8 mouse cellular contexts compared by ENCODE assay signal in genomic region chrX:73484076-73484475, GRCm38 (mm10). TPM values are rescaled to one million over a fixed set of nuclear protein-coding genes. Genes with fewer than 3 reads are reported as not detected.
DNase-seq lines count a peak whose midpoint lies in the region; ATAC-seq and TF ChIP-seq lines count a peak whose summit lies in the region.
"Had no signal": no experiment of that assay in that cellular context is flagged by ENCODE, and none has a peak within 500 bp of the region (broad histone marks: within the 10 kb centered on the region; RNA-seq: fewer than 3 reads in every experiment).

No protein-coding gene starts in this region.

- H3K4me2 ChIP-seq in lung, embryonic 14.5 days = peak overlapping the region; percentile 61
- H3K4me2 ChIP-seq in limb, embryonic 13.5 days (replicated peaks) = peak overlapping the region; percentile 66
- H3K4me2 ChIP-seq in stomach, postnatal 0 days (replicated peaks; ENCODE audit: low read depth) = peak overlapping the region; percentile 46
- no peak overlapping the region for H3K4me2 ChIP-seq in midbrain, embryonic 11.5 days

- H3K36me3 ChIP-seq in lung, embryonic 14.5 days (ENCODE audit: insufficient read depth) = no peaks in the 10 kb centered on the region
- no peaks in the 10 kb centered on the region for H3K36me3 ChIP-seq in limb, embryonic 13.5 days
- no peaks in the 10 kb centered on the region for H3K36me3 ChIP-seq in stomach, postnatal 0 days (ENCODE audit: control insufficient read depth, insufficient read depth, low read length)
- H3K36me3 ChIP-seq in midbrain, embryonic 11.5 days (ENCODE audit: control insufficient read depth, insufficient read depth, low read length) = no peaks in the 10 kb centered on the region

- H3K27ac ChIP-seq in lung, embryonic 14.5 days (ENCODE audit: low read depth) = peak overlapping the region; percentile 72
- peak overlapping the region; percentile 67; the same call in 1 of the 2 replicates for H3K27ac ChIP-seq in limb, embryonic 13.5 days
- peak overlapping the region; percentile 63; the same call in 1 of the 2 replicates for H3K27ac ChIP-seq in stomach, postnatal 0 days (replicated peaks)
- H3K27ac ChIP-seq in midbrain, embryonic 11.5 days (ENCODE audit: low read depth, low read length) = no peak overlapping the region

- H3K27me3 ChIP-seq in lung, embryonic 14.5 days (ENCODE audit: insufficient read depth, low read length) = no peaks in the 10 kb centered on the region
- H3K27me3 ChIP-seq in limb, embryonic 13.5 days = peaks cover 9% of the 10 kb centered on the region; the same call in 1 of the 2 replicates
- no peaks in the 10 kb centered on the region for H3K27me3 ChIP-seq in stomach, postnatal 0 days (ENCODE audit: control insufficient read depth, insufficient read depth, low read length)
- H3K27me3 ChIP-seq in midbrain, embryonic 11.5 days (ENCODE audit: control insufficient read depth, insufficient read depth, low read length) = no peaks in the 10 kb centered on the region

- peak overlapping the region; percentile 59 for H3K9ac ChIP-seq in lung, embryonic 14.5 days
- H3K9ac ChIP-seq in limb, embryonic 13.5 days = peak overlapping the region; percentile 68
- H3K9ac ChIP-seq in stomach, postnatal 0 days (ENCODE audit: low read length) = peak overlapping the region; percentile 51
- H3K9ac ChIP-seq in midbrain, embryonic 11.5 days (ENCODE audit: low read length) = no peak overlapping the region

- peak; percentile 35; the same call in 1 of the 2 replicates for ATAC-seq in lung, embryonic 14.5 days (ENCODE audit: insufficient read depth)
- ATAC-seq in limb, embryonic 13.5 days (ENCODE audit: low FRiP score, low read depth) = no peak
- no peak for ATAC-seq in stomach, postnatal 0 days (ENCODE audit: low FRiP score, low TSS enrichment)
- ATAC-seq in midbrain, embryonic 11.5 days (ENCODE audit: low FRiP score) = no peak

- H3K9me3 ChIP-seq in lung, embryonic 14.5 days (ENCODE audit: low read depth, low read length) = no peaks in the 10 kb centered on the region
- no peaks in the 10 kb centered on the region for H3K9me3 ChIP-seq in limb, embryonic 13.5 days
- no peaks in the 10 kb centered on the region for H3K9me3 ChIP-seq in stomach, postnatal 0 days (ENCODE audit: control insufficient read depth, low read length)
- H3K9me3 ChIP-seq in midbrain, embryonic 11.5 days (ENCODE audit: control insufficient read depth, low read length) = no peaks in the 10 kb centered on the region

- WGBS in lung, embryonic 14.5 days = 29% methylated on average over 1 of the region's 1 CpGs
- 25% methylated on average over 1 of the region's 1 CpGs for WGBS in limb, embryonic 13.5 days
- 80% methylated on average over 1 of the region's 1 CpGs for WGBS in stomach, postnatal 0 days
- WGBS in midbrain, embryonic 11.5 days = 64% methylated on average over 1 of the region's 1 CpGs

- no peak for TF ChIP-seq CTCF in lung, embryonic 14.5 days (IDR thresholded peaks at IDR 0.05; ENCODE audit: low read depth)
- no peak for TF ChIP-seq CTCF in stomach, postnatal 0 days (IDR thresholded peaks at IDR 0.05; ENCODE audit: low read depth)

- no peaks in the 10 kb centered on the region; the same call in 1 of the 2 replicates for H3K4me1 ChIP-seq in lung, embryonic 14.5 days (ENCODE audit: insufficient read depth)
- H3K4me1 ChIP-seq in limb, embryonic 13.5 days = peaks cover 31% of the 10 kb centered on the region
- H3K4me1 ChIP-seq in stomach, postnatal 0 days (replicated peaks; ENCODE audit: control insufficient read depth, insufficient read depth) = no peaks in the 10 kb centered on the region
- H3K4me1 ChIP-seq in midbrain, embryonic 11.5 days (ENCODE audit: control insufficient read depth, insufficient read depth, low read length) = no peaks in the 10 kb centered on the region

- peak; percentile 41 for DNase-seq in lung, embryonic 14.5 days
- no peak for DNase-seq in lung, postnatal 36 days
- DNase-seq in heart, postnatal 4 days = peak; percentile 40
- DNase-seq in stomach, postnatal 0 days (ENCODE audit: low spot score) = no peak
- no peak for DNase-seq in midbrain, embryonic 11.5 days (ENCODE audit: low spot score, missing footprints)
- no peak for DNase-seq in T-cell, adult 2 months (ENCODE audit: low spot score)

- no peak for TF ChIP-seq EP300 in stomach, postnatal 0 days (optimal IDR thresholded peaks at IDR 0.05)

- H3K4me3 ChIP-seq in lung, embryonic 14.5 days (ENCODE audit: low read depth, low read length) = peak overlapping the region; percentile 44
- peak overlapping the region; percentile 45 for H3K4me3 ChIP-seq in limb, embryonic 13.5 days
- H3K4me3 ChIP-seq in stomach, postnatal 0 days (ENCODE audit: low read depth, low read length) = peak overlapping the region; percentile 36
- H3K4me3 ChIP-seq in midbrain, embryonic 11.5 days (ENCODE audit: low read depth, low read length) = no peak overlapping the region

RNA-seq across cellular contexts. Expression of gene Bgn, which starts 0.7 kb away (rescaled TPM):
- polyA plus RNA-seq in lung, embryonic 14.5 days (2014; fragmentation: Nextera tagmentation; extraction: Ambion mirVana) = 192 and 196 TPM in 2 replicates
- 100 to 1,000 TPM; 286 to 313 TPM for total RNA-seq in heart, postnatal 4 days (2021)
- polyA plus RNA-seq in limb, embryonic 13.5 days (2015; fragmentation: Nextera tagmentation; extraction: Ambion mirVana) = 67.7 and 68.8 TPM in 2 replicates
- 88.0 and 89.2 TPM in 2 replicates for polyA plus RNA-seq in stomach, postnatal 0 days (2015; fragmentation: Nextera tagmentation; extraction: Ambion mirVana)
- 42.1 and 43.4 TPM in 2 replicates for polyA plus RNA-seq in midbrain, embryonic 11.5 days (2014; fragmentation: Nextera tagmentation; extraction: Ambion mirVana)

RNA-seq across cellular contexts. Expression of gene Atp2b3, which starts 18.8 kb away (rescaled TPM):
- polyA plus RNA-seq in lung, embryonic 14.5 days (2014; fragmentation: Nextera tagmentation; extraction: Ambion mirVana) = 0.05 TPM in 1 of 2 replicates, not detected in the other
- under 1 TPM; 0.12 to 0.32 TPM for total RNA-seq in heart, postnatal 4 days (2021)
- polyA plus RNA-seq in limb, embryonic 13.5 days (2015; fragmentation: Nextera tagmentation; extraction: Ambion mirVana) = 0.24 and 0.31 TPM in 2 replicates
- polyA plus RNA-seq in stomach, postnatal 0 days (2015; fragmentation: Nextera tagmentation; extraction: Ambion mirVana) = 0.07 and 0.12 TPM in 2 replicates
- polyA plus RNA-seq in midbrain, embryonic 11.5 days (2014; fragmentation: Nextera tagmentation; extraction: Ambion mirVana) = 0.25 and 0.30 TPM in 2 replicates
- total RNA-seq: common myeloid progenitor, adult 5-6 weeks had no signal

RNA-seq across cellular contexts. Expression of gene Haus7, which starts 25.2 kb away (rescaled TPM):
- 68.8 and 76.3 TPM in 2 replicates for polyA plus RNA-seq in lung, embryonic 14.5 days (2014; fragmentation: Nextera tagmentation; extraction: Ambion mirVana)
- 10 to 100 TPM; 27.4 to 27.7 TPM for total RNA-seq in heart, postnatal 4 days (2021)
- 77.0 and 85.2 TPM in 2 replicates for polyA plus RNA-seq in limb, embryonic 13.5 days (2015; fragmentation: Nextera tagmentation; extraction: Ambion mirVana)
- polyA plus RNA-seq in stomach, postnatal 0 days (2015; fragmentation: Nextera tagmentation; extraction: Ambion mirVana) = 35.7 and 36.6 TPM in 2 replicates
- polyA plus RNA-seq in midbrain, embryonic 11.5 days (2014; fragmentation: Nextera tagmentation; extraction: Ambion mirVana) = 72.3 and 73.5 TPM in 2 replicates

RNA-seq across cellular contexts. Expression of gene Trex2, which starts 48.9 kb away (rescaled TPM):
- 0.18 TPM in 1 of 2 replicates, not detected in the other for polyA plus RNA-seq in lung, embryonic 14.5 days (2014; fragmentation: Nextera tagmentation; extraction: Ambion mirVana)
- not detected for total RNA-seq in heart, postnatal 4 days (2021)
- not detected in 2 replicates for polyA plus RNA-seq in limb, embryonic 13.5 days (2015; fragmentation: Nextera tagmentation; extraction: Ambion mirVana)
- polyA plus RNA-seq in stomach, postnatal 0 days (2015; fragmentation: Nextera tagmentation; extraction: Ambion mirVana) = 98.8 and 103 TPM in 2 replicates
- polyA plus RNA-seq in midbrain, embryonic 11.5 days (2014; fragmentation: Nextera tagmentation; extraction: Ambion mirVana) = not detected in 2 replicates
- total RNA-seq: common myeloid progenitor, adult 5-6 weeks had no signal

Comparison
In these comparisons a context has a peak if more than half of its experiments do, and no peak if none do; other contexts are left out.
1. DNase-seq: peak in lung, embryonic 14.5 days (single experiment) and heart, postnatal 4 days (single experiment); none in lung, postnatal 36 days (single experiment), stomach, postnatal 0 days (single experiment), midbrain, embryonic 11.5 days (single experiment) and T-cell, adult 2 months (single experiment).